Mouse (Mus musculus): Measurements from ENCODE around the gene Slc35f5.
"Not testable (repeated sequence)": the region's sequence is repeated elsewhere in the genome, so short reads cannot be mapped to it uniquely, and the experiment has no call there.

Gene Slc35f5

GRCm38 (mm10) chr1:125560259-125561192, at the start of gene Slc35f5:
TSS of gene Slc35f5 (plus strand) at chr1:125560595.
- peak; percentile 96 to 98 for DNase-seq (ENCODE audit: low spot score in 2 of 2)

DNA sequence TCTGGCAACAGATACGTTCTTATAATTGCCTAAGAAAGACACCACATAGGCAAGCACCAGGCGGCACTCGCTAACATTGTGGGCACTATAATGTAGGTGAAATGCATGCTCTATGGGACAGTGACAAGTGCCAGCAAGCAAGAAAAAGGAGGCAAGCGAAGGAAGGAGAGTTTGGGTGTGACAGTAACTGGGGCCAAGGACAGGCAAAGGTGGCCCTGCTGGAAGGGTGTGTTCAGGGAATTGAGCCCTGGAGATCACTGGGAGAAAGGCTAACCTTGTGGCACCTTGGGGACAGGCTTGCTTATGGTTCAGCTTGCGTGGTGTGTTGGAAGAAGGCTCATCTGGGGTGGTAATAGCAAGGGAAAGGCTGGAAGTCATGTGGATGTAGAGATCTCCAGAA, 45.7 kb upstream of the Slc35f5 start:
- DNase-seq (ENCODE audit: low spot score in 2 of 2): peak in 1 of 2 experiments; percentile 36

- DNase-seq (ENCODE audit: low spot score in 2 of 2): no peak
These were observed 43.3 kb upstream of the Slc35f5 start for GRCm38 (mm10) chr1:125516910-125517659.

- DNase-seq (ENCODE audit: low spot score in 2 of 2): peak; percentile 76 to 82
These were observed 41.2 kb upstream of the Slc35f5 start for GRCm38 (mm10) chr1:125519107-125519611.

- DNase-seq (ENCODE audit: low spot score in 2 of 2): peak in 1 of 2 experiments; percentile 42
These were observed 34.3 kb upstream of the Slc35f5 start for GRCm38 (mm10) chr1:125525965-125526665.

GRCm38 (mm10) chr1:125526666-125527004, 33.8 kb upstream of the Slc35f5 start:
- DNase-seq (ENCODE audit: low spot score in 2 of 2): no peak

- no peak for DNase-seq (ENCODE audit: low spot score in 2 of 2)
These were observed 33.0 kb upstream of the Slc35f5 start for GRCm38 (mm10) chr1:125527364-125527763.

GRCm38 (mm10) chr1:125533180-125533912, 27.0 kb upstream of the Slc35f5 start:
- DNase-seq (ENCODE audit: low spot score in 2 of 2): not testable (repeated sequence)

DNA sequence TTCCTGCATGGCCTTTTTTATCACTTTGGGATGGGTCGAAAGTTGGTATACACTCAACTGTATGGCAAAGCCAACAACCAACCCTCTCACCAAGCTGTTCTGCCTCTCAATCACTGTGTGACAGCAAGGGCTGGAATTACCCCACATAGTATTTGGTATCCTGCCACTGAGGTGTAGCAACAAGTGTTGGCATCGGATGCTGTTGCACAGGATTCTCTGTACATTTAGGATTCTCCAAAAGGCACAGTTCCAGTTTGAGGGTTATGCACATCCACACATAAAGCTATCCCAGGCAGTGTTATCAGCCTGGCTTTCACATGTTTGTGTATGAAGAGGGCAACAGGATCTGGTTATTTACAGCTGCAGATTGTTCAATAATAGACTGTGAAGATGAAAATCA, 23.3 kb upstream of the Slc35f5 start:
- no peak for DNase-seq (ENCODE audit: low spot score in 2 of 2)

DNA sequence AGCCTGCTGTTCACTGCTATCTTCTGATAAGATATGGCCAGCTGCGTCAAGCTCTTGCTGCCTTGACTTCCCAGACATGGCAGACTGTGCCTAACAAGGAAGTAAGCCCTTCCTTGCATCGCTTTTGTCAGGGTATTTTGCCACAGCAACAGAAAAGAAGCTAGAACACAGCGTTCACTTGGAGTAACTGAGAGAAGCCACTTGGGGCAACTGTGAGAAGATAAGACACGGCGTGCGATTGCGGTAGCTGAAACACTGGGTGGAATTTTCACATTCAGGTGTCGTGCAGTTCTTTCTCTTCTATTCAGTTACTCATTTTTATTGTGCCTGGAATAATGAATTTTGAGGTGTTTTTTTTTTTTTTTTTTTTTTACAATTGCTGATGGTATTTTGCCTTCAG, 22.6 kb upstream of the Slc35f5 start:
- no peak for DNase-seq (ENCODE audit: low spot score in 2 of 2)

DNA sequence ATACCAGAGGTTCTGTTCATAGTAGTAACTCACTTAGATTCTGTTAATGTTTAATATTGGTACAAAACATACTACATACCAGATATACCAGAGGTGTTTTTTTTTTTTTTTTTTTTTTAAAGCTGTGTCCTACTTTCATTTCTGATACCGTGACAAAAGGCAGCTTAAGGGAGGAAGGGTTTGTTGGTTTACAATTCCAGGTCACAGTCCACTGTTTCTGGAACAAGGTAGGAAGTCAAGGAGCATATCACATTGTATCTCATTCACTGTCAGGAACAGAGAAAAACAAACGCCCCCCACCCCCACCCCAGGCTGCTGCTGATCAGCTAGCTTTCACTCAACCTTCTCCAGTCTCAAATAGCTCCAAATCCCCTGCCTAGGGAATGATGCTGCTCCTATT, 21.1 kb upstream of the Slc35f5 start:
- DNase-seq (ENCODE audit: low spot score in 2 of 2): no peak

DNA sequence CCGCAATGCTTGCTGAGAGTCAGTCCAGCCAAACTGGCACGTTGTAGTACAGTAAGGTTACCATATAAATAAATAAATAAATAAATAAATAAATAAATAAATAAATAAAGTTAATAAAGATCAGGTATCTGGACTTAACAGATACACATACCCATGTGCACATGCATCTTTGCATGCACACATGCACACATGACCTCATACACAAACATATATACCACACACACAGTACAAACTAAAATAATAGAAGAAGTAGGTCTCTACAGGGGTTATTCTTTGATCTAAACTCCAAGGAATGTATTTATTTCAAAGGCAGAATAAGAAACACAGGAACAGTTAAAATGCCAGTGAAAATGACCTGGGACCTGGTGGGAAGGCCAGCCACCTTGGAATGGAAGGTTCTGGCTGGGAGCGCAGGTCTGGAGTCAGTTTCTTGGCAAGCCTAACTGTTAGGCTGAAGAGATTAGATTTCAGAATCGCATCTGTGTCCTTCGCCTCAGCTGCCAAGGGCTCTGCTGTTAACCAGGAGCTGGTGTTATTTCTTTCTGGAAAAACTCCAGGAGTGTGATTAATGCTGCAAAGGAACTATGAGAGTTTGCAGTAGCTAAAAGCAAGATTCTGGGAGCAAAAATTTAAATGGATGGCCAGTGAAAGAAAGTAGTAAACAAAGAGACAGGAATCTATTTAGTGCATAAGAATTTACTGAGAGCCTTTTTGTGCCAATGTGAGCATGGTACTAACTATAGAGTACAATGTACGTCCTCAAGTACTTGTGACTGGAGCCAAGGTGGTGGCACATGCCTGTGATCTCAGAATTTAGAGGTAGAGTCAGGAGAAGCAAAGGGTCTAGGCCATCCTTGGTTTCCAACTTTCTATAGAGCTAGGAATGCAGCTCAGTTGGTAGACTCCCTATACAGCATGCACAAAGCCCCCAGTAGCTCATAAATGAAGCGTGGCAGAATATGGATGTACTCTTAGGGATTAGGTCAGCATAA, 18.1 kb upstream of the Slc35f5 start:
- peak in 1 of 2 experiments; percentile 16 for DNase-seq (ENCODE audit: low spot score in 2 of 2)

DNA sequence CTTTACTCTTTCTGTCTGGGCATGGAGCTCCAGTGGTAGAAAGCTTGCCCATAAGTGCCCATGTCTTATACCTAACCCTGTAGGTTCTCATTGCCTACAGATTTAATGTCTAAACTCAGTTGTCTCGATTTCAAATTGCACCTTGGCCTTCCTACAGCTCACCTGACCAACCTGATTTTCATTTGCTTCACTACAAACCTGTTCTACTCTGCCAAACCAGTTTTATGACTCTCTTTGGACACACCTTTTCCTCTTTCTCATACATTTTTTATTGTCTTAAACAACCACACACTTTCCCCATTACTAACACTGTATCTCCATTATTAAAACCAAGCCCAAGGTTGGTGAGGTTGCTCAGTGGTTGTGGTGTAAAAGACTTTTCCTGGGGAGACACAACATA, 10.5 kb upstream of the Slc35f5 start:
- DNase-seq (ENCODE audit: low spot score in 2 of 2): no peak

GRCm38 (mm10) chr1:125550359-125550758, 10.0 kb upstream of the Slc35f5 start:
- peak in 1 of 2 experiments; percentile 16 for DNase-seq (ENCODE audit: low spot score in 2 of 2)

GRCm38 (mm10) chr1:125551564-125551963, 8.8 kb upstream of the Slc35f5 start:
- DNase-seq (ENCODE audit: low spot score in 2 of 2): no peak

GRCm38 (mm10) chr1:125559261-125559660, 1.1 kb upstream of the Slc35f5 start:
- DNase-seq (ENCODE audit: low spot score in 2 of 2): no peak

DNA sequence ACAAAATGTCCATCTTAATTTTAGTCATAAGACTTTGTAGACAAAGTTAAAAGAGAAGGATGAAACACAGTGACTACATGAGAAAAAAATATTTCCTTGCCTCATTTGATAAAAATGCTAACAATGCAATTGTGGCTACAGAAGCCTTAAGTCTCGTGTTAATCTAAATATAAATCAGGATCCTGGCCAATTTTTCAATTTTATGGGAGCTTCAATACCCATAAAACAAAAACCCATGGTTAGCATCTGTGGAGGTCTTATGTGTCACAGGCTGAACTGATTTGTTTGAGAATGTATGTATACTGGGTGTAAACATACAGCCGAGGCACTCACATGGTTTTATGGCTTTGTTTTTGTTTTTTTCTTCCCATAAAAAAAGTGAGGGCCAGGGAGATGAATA, 674 bp upstream of the Slc35f5 start:
- no peak for DNase-seq (ENCODE audit: low spot score in 2 of 2)

DNA sequence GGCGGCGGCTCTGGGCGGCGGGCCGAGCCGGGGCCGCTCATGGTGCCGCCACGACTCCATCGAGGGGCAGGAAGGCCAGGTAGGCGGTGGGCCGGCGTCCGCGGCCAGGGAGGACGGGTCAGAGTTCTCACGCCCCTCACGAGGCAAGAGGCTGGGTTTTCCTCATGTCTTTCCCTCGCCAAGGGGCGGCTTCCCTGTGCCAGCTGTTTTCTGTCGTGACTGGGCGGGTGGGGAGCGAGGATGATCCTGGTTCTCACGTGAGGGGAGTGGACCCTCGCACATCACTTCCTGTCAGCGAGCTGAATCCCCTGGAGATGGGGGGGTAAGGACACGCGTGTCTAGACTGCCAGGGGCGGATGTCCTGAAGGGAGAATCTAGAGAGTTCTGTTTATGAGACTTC, 811 bp downstream of the Slc35f5 start:
- DNase-seq (ENCODE audit: low spot score in 2 of 2): peak; percentile 56 to 63

DNA sequence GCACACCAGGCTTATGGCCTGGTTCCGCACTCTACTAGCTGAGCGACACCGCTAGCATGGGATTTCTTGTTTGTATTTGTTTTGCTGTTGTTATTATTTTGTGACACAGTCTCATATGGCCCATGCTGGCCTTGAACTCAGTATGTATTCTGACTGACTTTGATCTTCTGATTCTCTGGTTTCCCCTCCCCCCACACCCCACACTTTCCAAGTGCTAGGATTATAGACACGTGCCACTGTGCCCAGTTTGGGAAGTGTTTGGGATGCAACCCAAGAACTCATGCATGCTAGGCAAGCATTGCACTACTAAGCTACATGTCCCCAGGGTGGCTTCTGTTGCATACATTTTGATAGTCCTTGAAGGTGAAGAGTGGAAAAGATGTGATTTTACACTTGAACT, 1.4 kb downstream of the Slc35f5 start:
- DNase-seq (ENCODE audit: low spot score in 2 of 2): no peak

- no peak for DNase-seq (ENCODE audit: low spot score in 2 of 2)
These were observed 7.7 kb downstream of the Slc35f5 start for GRCm38 (mm10) chr1:125568126-125568525.

Measured in urinary bladder, postnatal 36 days (tissue).